Mouse (Mus musculus): ENCODE results near the gene Fzd1. TPM values are rescaled to one million over a fixed set of nuclear protein-coding genes. Genes with fewer than 3 reads are reported as not detected.
A peak's percentile ranks its signal among the peaks of the same experiment; 100 is the strongest.

Gene Fzd1
- total RNA-seq (2021): 10 to 100 TPM; 17.5 to 20.9 TPM
- long read RNA-seq, experiment 1, full-length matches to known transcripts: 47 of 47 reads
- long read RNA-seq, experiment 1, partial matches to known transcripts: 0 of 47 reads
- long read RNA-seq, experiment 1, other reads (novel, unspliced or antisense): 0 of 47 reads
- long read RNA-seq, experiment 2, full-length matches to known transcripts: 33 of 34 reads
- long read RNA-seq, experiment 2, partial matches to known transcripts: 0 of 34 reads
- long read RNA-seq, experiment 2, other reads (novel, unspliced or antisense): 1 of 34 reads

DNA sequence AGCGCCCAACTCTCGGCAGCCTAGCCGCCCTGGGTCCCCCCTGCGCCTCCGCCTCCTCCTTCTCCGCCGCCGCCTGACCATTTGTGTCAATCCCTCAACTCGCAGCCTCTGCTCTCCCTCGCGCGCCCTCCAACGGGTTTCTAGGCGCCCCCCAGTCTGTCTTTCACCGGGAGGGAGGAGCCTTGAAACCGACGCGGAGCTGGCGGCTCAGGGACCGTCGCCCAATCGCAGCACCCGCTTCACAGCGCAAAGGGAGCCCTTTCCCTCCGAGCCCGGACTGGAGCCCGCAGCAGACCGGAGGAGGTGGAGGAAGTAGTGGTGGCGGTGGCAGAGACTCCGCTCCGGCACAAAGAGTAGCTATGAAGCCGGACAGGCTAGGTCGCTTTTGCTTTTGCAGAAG lies at the start of gene Fzd1:
Gene Fzd1, minus strand, starts transcription at position 134 of the 400 bp plus-strand sequence.
- peak; percentile 95 for DNase-seq

DNA sequence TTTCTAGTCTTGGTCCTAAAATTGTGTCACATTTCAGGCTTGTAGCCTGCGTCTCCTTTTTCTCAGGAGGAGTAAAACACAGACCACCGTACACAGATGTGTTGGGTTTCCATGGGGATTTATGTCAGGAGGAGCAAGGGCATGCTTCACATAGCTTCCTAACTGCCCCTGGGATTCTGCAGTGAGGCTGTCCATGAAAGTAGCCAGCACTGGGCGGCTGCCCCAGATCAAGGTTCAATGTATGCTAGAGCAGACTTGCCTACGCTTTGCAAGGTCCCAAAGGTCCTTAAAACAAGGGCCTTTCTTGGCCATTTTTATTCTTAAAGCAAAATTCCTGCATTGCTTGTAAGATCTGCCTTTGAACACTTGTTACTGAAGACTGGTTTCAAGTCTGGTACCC lies 47.4 kb upstream of the Fzd1 start:
- DNase-seq: no peak

DNA sequence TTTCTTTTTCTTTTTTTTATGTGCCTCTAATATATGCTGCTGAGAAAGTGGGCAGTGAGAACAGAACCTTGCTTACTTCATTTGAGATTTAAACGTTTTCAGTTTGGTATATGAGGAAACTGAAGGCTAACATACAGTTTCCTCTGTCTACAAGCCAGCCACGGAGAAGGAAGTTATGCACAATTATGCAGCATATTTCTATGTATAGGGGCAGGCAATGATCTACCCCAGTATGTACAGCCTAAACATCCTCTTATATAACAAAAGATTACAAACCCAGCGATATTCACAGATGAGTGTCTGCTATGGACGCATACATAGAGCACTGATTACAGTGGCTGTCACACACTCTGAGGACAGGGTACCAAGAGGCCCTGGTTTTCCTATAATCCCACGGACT lies 45.9 kb upstream of the Fzd1 start:
- DNase-seq: no peak

DNA sequence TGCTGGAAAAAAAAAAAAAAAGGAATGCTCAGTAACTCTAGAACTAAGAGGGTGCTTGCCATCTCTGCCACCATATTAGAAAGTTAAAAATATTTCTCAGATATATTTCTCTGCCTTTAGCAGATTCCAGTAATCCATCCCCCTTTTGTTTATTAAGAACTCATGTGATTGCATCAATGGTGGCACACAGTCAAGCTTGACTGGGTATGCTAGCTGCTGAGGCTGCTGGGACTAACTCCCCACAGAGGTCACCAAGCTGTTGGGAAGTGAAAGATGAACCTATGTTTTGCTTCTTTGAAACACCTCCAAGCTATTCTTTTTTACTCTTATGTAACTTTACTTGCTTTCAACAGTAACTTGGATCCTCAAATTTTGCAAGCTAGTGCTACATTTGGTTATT lies 44.1 kb upstream of the Fzd1 start:
- DNase-seq: no peak

DNA sequence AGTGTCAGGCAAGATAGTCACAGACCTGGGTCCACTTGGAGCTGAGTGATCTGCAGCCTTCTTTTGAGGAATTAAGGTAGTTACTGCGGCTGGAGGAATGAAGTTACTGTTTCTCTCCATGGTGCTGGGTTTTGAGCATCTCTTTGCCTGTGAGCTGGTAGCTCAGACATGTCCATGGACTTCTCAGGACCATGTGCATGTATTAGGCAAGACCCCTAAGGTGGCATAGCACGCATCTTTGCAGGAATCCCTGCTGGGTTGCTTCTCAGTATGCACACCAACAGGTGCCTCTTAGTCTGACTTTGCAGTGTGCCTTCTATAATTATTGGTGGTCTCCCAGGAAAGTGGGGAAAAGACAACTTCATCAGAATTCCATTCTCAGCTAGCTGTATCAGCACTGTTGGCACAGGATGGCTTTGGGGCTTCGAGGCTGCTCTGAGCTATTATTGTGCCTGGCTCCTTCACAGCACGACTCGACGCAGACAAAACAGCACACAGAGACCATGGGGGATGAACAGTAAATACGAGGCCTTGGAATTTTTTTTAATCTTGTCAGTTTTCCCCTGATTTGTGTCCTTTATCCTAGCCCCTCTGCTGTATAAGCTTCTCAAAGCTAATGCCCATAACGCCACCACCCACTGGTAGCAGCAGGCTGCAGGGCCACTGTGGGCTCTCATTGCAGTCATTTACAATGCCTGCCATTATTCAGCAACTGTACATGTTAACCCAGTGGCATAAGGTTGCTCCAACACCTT lies 43.4 kb upstream of the Fzd1 start:
- DNase-seq: no peak

DNA sequence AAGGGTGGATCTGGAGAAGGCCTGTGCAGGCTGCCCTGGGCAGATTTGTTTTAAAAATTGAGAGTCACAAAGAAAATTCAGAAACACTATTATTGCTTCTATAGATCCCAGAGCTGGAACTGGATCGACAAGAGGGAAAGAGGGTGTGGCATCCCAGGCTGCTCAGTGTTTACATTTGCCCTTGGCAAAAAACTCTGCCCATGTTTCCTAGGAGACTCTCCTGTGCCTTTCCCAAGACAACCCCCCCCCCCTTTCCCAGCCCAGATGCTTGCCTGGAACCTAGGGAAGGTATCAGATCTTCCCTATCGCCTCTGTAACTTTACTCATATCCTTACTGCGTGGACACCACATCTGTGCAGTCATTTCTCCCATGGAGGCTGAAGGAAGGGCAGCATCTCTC lies 33.4 kb upstream of the Fzd1 start:
- no peak for DNase-seq

DNA sequence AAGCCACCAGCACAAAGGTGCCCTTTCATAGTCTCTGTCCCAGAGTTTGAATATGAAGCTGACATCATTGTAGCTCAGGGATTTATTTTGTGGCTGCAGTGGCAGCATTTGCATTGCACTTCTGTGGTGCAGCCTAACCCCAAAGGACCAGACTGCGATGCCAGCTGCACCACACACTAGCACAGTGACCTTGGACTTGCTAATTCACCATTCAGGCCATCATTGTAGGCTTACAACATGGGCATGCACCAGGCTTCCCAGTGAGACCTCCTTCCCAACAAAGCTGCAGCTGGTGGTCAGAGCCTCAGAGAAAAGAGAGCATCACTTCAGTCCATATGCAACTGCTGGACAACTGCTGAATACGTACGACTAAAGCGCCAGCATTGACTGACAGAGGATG lies 32.4 kb upstream of the Fzd1 start:
- DNase-seq: no peak

DNA sequence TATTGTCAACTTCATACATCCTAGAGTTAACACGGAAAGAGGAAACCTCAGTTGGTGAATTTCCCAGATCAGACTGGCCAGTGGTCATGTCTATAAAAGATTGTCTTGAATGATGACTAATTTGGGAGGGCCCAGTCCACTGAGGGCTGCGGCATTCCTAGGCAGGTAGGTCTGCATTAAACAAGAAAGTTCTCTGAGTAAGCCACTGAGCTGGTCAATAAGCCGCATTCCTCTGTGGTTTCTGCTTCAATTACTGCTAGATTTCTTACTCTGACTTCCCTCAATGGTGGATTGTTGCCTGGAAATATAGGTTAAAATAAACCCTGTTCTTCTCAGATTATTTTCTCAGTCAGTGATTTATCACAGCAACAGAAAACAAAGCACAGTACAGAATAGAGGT lies 30.6 kb upstream of the Fzd1 start:
- DNase-seq: no peak

DNA sequence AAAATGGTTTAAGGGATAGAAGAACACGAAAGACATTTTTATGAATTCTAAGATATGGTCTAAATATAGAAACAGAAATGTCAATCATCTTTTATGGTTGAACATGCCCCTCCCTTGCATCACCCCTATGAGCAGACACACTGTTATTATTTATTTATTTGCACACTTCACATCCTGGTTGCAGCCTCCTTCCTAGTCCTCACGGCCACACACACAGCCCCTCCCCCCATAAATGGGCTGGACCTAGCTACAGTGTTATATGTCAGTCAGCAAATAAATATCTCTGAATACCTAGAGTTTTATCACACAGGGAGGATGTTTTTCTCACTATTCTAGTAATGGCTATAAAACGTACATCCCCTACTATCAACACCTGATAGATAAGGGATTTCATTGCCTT lies 29.0 kb upstream of the Fzd1 start:
- no peak for DNase-seq

DNA sequence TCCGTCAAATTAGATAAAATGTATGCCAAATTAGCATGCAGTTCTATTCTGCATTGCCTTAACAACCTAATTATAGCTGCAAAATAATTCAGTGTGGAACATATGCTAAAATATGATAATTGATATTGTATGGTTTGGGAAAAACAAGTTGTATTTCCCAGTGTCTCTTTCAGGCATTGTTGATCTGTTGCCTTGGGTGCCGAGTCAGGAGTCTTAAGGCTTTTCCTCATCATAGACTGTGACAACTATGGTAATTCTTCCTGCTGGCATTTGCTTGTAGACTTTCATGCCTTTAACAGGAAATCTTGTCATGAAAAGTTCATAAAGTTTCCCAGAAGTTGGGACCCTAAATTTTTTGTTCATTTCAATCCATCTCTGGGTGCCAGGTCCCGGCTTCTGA lies 20.4 kb upstream of the Fzd1 start:
- no peak for DNase-seq

DNA sequence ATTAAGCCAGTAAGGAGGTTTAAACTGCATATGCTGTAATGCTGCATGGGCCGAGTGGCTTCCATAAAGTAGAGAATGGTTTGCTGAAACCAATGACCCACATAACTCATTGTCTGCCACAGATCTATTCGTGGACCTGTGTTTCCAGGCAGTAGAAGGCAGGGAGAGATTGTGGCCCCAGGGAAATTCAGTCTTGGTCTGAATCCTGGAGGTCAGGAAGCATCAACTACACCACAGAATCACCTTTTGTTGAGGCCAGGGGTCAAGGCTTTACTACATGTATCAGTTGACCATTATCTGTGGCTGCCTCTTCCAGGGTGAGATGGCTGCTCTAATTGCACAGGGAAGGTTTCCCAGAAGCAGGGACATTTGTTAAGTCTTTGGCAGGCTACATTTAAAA lies 18.7 kb upstream of the Fzd1 start:
- no peak for DNase-seq

DNA sequence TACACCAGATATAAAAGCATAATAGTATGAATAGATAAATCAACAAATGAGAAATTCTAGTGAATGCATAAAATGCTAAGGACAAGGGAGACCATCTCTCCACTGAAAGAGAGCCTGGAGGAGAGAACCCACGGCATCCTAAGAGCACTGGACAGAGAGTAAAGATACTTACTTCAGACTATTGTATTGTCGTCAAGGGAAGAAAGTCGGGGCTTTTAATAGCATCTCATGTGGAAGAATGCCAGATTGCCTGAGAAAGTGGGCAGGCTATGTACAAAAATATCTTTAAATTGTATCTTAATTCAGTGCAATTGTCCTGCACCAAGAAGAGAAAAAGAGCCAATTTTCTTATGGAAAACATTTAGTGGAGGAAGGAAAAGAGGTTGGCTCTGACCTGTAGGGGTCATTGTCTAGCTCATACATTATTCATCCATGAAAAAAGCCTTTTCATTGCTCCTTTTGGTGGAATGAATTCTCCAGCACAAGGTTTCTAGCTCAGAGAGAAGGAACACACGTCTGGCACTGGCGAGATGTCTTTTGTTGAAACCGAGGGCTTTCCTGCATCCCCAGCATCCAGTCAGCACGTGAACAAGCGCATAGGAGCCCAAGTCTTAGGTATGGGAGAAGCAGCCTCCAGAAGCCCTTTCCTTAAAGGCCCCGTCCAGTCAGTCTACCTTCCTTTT lies 15.4 kb upstream of the Fzd1 start:
- no peak for DNase-seq

DNA sequence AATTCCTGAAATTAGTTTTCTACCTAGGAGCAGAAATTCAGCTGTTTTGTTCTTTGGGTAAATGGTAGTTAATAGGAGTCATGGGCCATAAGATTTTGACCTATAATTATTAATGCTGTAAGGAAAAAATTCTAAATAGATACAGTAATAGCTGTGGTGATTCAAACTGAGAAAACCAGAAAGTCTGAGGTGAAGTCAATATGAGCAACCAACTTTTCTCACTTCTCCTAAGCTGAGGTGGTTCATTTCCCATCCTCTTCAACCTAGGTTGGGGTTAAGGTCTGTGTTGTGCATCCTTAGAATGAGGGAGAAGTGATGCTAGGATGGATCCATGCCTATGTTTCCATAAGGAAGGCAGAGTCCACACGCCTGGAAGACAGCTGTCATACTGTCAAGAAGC lies 12.8 kb upstream of the Fzd1 start:
- DNase-seq: no peak

DNA sequence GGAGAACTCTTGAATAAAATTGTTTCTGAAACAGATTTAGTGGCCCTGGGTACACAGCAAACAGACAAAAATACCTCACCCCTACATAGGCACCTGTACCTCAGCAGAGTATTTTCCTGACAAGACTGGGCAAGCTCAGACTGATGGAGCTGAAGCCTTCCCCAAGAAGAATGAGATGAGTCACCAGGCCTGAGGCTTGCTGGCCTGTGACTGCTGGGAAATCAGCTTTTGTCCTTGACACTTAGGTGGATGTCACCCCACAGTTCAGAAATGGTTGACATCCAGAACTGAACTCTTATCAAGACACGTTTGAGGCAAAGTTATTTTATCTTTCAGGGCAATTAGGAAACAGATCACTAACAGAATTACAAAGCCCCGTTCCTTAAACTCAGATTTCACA lies 10.1 kb upstream of the Fzd1 start:
- no peak for DNase-seq

DNA sequence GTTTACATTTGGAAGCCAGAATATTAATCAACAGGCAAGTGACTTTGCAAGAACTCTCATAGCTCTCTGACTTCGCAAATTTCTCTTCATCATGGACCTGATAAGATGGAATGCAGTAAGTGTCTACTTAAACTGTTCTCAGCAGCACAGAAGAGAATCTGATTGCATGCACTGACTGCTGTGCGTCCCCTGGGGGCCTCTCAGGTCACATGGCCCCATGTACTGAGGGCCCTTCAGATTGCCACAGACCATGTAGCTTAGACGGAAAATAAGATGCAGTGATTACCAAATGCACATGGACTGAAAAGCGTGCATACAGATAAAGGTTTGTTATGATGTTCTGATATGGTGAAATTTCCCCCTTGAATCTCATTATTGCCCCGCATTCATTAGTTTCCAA lies 8.9 kb upstream of the Fzd1 start:
- no peak for DNase-seq

DNA sequence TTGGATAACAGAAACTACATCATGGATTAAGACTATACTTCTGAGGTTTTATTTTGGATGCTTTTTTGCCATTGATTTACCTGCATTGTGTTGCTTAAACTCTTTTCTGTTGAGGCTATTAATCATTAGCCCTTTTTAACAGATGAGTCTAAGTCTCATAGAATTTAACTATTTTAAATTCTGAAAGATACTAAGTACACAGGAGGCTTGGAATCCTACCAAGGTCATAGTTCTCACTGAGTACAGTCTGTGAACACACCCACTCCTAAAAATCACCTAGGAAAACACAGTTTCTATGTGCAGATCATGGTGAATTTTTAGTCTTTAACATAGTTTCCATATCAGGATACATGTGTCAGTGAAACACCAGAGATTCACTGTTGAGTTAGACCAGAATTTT lies 4.1 kb upstream of the Fzd1 start:
- no peak for DNase-seq

DNA sequence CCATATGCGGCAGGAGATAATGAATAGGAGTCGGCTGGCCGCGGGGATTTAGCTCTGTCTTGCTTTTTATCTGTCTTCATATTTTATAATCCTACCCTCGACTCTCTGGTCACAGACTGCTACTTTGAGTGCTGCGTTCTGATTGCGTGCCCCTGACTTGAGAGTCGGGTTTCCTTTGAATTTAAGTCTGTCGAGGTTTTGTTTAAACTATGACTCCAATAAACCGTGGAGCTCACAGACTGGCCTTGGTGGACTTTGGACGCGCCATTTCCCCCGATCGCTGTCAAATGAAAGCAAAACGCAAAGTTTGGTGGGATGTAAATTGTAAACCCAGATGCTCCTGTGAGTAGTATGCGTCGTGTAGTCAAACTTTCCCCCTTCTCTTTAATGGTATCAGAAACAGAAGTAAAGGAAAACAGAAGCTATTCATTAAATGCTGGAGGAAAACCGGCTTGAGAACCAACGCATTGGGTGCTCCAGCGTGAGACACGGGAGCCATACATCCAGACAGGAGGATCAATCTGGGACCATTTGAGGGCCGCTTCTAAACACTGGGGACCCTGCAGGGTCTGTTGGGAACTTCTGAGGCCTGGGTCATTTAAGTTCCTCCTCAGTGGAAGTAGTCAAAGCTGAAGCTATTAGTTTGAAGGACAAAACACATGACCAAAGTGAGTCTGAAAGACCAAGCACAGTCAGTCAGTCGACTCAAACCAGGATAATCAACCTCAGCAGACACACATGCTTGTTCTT lies 671 bp upstream of the Fzd1 start:
- no peak for DNase-seq

DNA sequence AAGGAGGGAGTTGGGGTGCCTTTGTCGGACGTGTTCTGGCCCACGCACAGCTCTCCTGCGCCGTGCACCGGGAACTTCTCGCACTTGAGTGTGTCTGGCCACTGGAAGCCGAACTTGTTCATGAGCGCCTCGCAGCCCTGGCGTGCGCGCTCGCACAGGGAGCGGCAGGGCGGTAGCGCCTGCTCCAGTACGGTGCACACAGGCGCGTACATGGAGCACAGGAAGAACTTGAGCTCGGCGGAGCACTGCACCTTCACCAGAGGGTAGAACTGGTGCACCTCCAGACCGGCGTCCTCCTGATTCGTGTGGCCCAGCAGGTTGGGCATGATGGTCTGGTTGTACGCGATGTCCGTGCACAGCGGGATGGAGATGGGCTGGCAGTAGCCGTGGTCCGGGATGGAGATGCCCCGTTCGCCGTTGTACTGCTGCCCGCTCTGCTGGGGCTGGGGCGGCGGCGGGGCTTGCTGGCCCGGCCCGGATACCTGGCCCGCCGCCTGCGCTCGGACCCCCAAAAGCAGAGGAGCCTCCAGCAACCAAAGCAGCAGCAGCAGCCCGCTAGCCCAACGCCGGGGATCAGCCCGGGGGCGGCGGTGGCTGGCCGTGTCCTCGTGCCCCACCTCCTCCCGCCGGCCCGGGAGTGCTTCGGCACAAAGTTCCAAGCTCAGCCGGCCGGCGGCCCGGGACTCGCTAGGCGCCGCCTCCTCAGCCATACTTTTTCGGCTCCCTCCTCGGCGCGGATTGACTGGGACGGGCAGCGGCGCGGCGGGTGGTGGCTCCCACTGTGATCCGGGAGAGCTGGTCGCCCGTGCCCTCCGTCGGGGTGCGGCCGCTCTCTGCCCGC lies 744 bp downstream of the Fzd1 start:
- DNase-seq: peak; percentile 81

DNA sequence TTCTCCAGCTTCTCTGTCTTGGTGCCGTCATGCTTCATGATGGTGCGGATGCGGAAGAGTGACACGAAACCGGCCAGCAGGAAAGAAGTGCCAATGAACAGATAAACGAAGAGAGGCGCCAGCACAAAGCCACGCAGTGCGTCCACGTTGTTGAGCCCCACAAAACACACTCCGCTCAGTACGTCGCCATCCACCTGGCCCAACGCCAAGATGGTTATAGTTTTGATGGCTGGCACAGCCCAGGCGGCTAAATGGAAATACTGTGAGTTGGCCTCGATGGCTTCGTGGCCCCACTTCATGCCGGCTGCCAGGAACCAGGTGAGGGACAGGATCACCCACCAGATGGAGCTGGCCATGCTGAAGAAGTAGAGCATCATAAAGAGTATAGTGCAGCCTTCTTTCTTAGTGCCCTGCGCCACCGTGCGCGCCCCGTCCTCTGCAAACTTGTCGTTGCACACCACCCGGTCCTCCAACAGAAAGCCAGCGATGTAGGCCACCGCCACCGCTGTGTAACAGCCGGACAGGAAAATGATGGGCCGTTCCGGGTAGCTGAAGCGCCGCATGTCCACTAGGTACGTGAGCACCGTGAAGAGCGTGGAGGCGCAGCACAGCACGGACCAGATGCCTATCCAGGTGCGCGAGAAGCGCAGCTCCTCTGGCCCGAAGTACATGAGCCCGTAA lies 1.7 kb downstream of the Fzd1 start:
- peak; percentile 23 for DNase-seq

DNA sequence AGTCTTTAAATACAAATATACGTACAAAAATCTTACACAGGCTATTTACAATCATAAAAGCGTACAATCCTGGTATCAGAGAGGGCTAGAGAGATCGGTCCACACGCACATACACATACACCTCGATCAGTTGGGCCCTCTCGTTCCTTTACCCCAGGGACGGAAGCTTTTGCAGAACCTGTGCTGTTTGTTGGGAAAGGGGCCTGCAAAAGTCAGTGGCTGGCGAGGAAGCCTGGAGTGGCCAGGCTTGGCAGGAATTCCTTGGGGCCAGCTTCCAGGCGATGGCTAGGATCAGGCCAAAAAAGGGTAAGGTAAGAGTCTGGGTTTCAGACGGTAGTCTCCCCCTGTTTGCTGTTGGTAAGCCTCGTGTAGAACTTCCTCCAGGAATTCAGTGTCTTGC lies 2.5 kb downstream of the Fzd1 start:
- DNase-seq: peak; percentile 11

DNA sequence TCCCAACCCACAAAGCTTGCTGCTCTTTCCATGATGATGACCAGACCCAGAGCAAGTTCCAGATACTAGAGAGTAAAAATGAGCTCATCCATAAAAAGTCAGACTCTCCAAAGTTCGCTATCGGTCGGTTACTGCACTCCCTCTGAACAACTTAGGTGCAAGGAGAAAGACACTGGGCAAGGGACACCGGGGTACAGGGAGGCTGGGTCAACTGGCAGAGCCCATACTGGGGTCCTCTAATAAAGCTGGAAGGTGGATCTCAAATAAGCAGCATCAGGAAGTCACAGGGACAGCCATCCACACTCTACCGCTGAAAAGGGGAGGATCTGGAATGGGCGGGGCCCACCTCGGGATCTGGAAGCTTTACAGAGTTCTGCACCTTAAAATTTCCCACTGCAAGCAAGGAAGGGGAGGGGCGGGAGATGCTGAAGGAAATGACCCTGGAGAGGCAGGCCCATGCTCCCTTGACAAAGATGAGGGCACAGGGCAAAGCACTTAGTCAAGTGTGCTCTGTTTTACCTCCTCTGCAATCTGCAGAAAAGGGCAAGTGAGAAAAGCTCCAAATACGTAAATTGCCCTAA lies 3.0 kb downstream of the Fzd1 start:
- DNase-seq: no peak

All from adrenal gland, postnatal 10 days (tissue).